Mouse (Mus musculus) C2C12 (cell line): ENCODE measurements at regions not wholly inside any gene's neighbourhood (a gene's known extent, or its start where the extent isn't known, plus 50 kb on each side); places are given as distances from the start of the nearest gene placed in this dataset.

Source experiments
- H3K27me3 ChIP-seq: one replicate; pipeline ENCODE4 v1.6.1; 2011; ENCODE audit not compliant: control insufficient read depth, insufficient read depth, insufficient read length
- H3K36me3 ChIP-seq: one replicate; pipeline ENCODE4 v1.6.1; 2011; ENCODE audit not compliant: control insufficient read depth, insufficient read depth
- H3K4me3 ChIP-seq: one replicate; pipeline ENCODE4 v1.5.1; 2011; ENCODE audit warnings: mild to moderate bottlenecking, control low read depth; ENCODE audit not compliant: poor library complexity, insufficient read depth, severe bottlenecking
- H3K79me2 ChIP-seq: one replicate; pipeline ENCODE4 v1.6.1; 2011; ENCODE audit not compliant: control insufficient read depth, insufficient read depth
- H3K79me3 ChIP-seq: one replicate; pipeline ENCODE4 v1.6.1; 2011; ENCODE audit warnings: low read depth, control low read depth
- H3ac ChIP-seq: one replicate; pipeline ENCODE3; 2011; ENCODE audit warnings: low read depth; ENCODE audit not compliant: control insufficient read depth, insufficient read length
- CEBPB ChIP-seq: IDR thresholded peaks from one replicate; pipeline ENCODE4 v1.6.1; 2011; ENCODE audit warnings: low read depth, mild to moderate bottlenecking, control low read depth, moderate library complexity
- CTCF ChIP-seq: IDR thresholded peaks from one replicate; pipeline ENCODE4 v1.5.1; 2011; ENCODE audit not compliant: control insufficient read depth, insufficient read depth, insufficient read length
- FOSL1 ChIP-seq: IDR thresholded peaks from one replicate; pipeline ENCODE4 v1.8.0; 2011; ENCODE audit warnings: mild to moderate bottlenecking, low read length; ENCODE audit not compliant: poor library complexity, insufficient read depth, severe bottlenecking
- MAX ChIP-seq: IDR thresholded peaks from one replicate; pipeline ENCODE4 v1.6.1; 2011; ENCODE audit warnings: mild to moderate bottlenecking, control low read depth
- MYOD1 ChIP-seq: IDR thresholded peaks from one replicate; pipeline ENCODE4 v1.6.1; 2011; ENCODE audit warnings: low read depth; ENCODE audit not compliant: control insufficient read depth, insufficient read length
- MYOG ChIP-seq: IDR thresholded peaks from one replicate; pipeline ENCODE4 v1.6.1; 2011; ENCODE audit not compliant: control insufficient read depth, insufficient read length; ENCODE audit errors: extremely low read depth
- USF1 ChIP-seq: IDR thresholded peaks from one replicate; pipeline ENCODE4 v1.6.1; 2011; ENCODE audit warnings: low read depth, mild to moderate bottlenecking, control low read depth, moderate library complexity

- Histone ChIP-seq H3K4me3 (no peak overlapping the region), H3ac (no peak overlapping the region), H3K79me3 (no peaks in the 10 kb centered on the region), H3K79me2 (no peaks in the 10 kb centered on the region), H3K27me3 (no peaks in the 10 kb centered on the region), H3K36me3 (no peaks in the 10 kb centered on the region)
- TF ChIP-seq CEBPB = no peak
Observed at GRCm38 (mm10) chr2:147932494-147932893, 114.3 kb downstream of the Foxa2 start.

DNA sequence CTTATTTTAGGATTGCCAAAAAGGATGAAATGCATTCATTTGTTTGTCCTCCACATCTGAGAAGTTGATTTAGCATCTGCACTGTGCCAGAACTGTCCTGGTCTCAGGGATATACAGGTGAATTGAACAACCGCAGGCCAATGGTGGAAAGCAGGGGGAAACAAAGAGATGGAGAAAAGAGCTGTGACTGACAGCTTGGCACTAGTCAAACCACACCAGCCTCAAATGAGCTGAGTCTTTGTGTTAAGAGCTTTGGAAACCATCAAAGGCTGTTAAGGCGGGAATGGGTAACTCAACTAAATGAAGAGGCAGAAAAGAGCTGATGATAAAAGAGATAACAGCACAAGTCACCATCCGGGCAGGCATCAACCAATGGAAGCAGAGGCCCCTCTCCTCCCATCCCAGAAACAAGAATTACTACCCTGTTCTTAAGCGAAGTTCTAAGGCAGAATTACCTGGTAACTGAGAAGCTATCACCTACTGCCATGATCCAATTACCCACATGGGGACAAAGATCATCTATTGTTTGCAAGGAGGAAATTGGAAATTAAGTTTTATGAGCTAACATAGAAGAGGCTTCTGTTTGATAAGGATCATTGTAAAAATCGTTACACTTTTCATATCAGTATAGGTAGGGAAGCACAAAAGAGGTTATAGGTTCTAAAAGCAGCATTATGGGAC lies 117.6 kb downstream of the Foxa2 start:
- Histone ChIP-seq H3K36me3 (no peaks in the 10 kb centered on the region), H3K79me2 (no peaks in the 10 kb centered on the region), H3K4me3 (no peak overlapping the region), H3K27me3 (no peaks in the 10 kb centered on the region), H3ac (no peak overlapping the region), H3K79me3 (no peaks in the 10 kb centered on the region)
- TF ChIP-seq MYOD1 (no peak), FOSL1 (no peak), MYOG (no peak), CEBPB (no peak), USF1 (no peak), MAX (no peak), CTCF (no peak)

- Histone ChIP-seq H3K4me3 (no peak overlapping the region), H3K79me2 (no peaks in the 10 kb centered on the region), H3ac (peak overlapping the region; percentile 45), H3K36me3 (no peaks in the 10 kb centered on the region), H3K27me3 (no peaks in the 10 kb centered on the region), H3K79me3 (no peaks in the 10 kb centered on the region)
- TF ChIP-seq FOSL1 = no peak
- TF ChIP-seq USF1 = no peak
- peak; percentile 2 for TF ChIP-seq MYOD1
- peak; percentile 33 for TF ChIP-seq CEBPB
- TF ChIP-seq MAX = peak; percentile 67
- TF ChIP-seq CTCF = no peak
Observed at GRCm38 (mm10) chr2:147927792-147928670, 118.7 kb downstream of the Foxa2 start.

DNA sequence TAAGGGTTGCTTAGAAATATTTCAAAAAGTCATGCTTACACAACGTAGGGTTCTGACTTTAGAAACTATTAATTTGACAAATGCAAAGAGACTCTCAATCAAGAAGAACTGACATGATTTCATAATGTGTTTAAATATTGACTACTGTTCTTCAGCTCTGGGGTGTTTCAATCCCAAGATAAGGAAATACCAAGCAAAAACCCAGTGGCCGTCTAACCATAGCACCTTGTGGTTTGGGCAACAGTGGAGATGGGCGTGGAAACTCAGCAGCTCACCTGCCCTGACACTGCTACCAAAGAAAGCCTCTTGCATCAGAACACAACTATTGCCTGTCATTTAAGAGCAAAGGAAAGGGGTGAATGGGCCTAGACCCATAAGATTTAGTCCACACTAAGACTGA lies 119.9 kb downstream of the Foxa2 start:
- Histone ChIP-seq H3K27me3 (no peaks in the 10 kb centered on the region), H3ac (no peak overlapping the region), H3K36me3 (no peaks in the 10 kb centered on the region), H3K79me2 (no peaks in the 10 kb centered on the region), H3K79me3 (no peaks in the 10 kb centered on the region), H3K4me3 (no peak overlapping the region)
- TF ChIP-seq MYOD1 (no peak), CEBPB (no peak), CTCF (no peak), FOSL1 (no peak)

DNA sequence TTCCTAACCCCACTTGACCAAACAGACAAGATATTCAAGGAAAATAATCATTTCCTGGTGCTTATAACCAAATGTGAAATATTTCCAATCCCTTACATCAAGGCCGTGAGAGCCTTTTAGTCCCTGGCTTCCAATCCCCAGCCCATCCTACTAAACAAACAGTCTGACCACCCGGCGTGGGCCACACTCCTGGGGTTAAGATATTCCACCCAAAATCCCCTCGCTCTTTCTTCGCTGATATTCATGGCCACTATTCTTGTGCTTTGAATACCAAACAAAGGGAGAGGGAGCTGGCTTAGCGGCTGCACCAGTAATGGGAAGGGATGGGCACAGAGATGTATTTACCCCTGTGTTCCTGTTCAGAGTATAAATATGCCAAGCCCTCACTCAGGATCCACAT lies 139.4 kb downstream of the Foxa2 start:
- no peak overlapping the region for H3ac ChIP-seq
- no peaks in the 10 kb centered on the region for H3K79me3 ChIP-seq
- H3K27me3 ChIP-seq = no peaks in the 10 kb centered on the region
- no peaks in the 10 kb centered on the region for H3K79me2 ChIP-seq
- no peak for TF ChIP-seq MYOD1
- TF ChIP-seq MAX = no peak
- no peak for TF ChIP-seq CEBPB
- no peak for TF ChIP-seq CTCF
- TF ChIP-seq MYOG = no peak
- TF ChIP-seq USF1 = no peak
- no peak overlapping the region for H3K4me3 ChIP-seq
- H3K36me3 ChIP-seq = no peaks in the 10 kb centered on the region
